Mouse (Mus musculus): ENCODE measurements around the gene Rnf10.
A peak's percentile ranks its signal among the peaks of the same experiment; 100 is the strongest.

DNA sequence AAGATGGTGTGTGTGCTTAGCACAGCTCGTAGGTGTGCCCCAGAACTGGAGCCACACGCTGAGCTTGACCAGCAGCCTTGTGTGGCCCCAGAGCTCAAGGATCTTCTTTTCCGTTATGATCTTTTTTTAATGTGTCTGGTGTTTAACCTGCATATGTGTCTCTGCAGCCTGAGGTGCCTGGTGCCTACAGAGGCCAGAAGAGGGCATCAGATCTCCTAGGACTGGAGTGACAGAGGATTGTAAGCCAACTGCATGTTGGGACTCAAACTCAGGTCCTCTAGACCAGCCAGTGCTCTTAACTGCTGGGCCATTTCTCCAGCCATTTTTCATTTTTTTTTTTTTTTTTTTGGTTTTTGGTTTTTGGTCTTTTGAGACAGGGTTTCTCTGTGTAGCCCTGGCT is 12.0 kb upstream of the Rnf10 start:
- TF ChIP-seq CTCF (IDR thresholded peaks at IDR 0.05; ENCODE audit: borderline replicate concordance, extremely low read depth, insufficient read depth, insufficient read length): peak; percentile 33; the same call in 1 of the 2 replicates
- no peak for TF ChIP-seq POLR2A (IDR thresholded peaks at IDR 0.05; ENCODE audit: borderline replicate concordance, extremely low read depth, insufficient read depth, insufficient read length, poor library complexity, severe bottlenecking)

Measured in brain, embryonic 14.5 days (tissue).